Mouse (Mus musculus) liver, adult 2 months (tissue): Measurements from ENCODE around the gene Gm48551.

ENCODE experiments used
- CTCF ChIP-seq: fragments of 200-500 bp; IDR thresholded peaks from 2 replicates; pipeline ENCODE4 v1.5.1; 2011; ENCODE audit warnings: low read depth, low read length, control low read depth
- POLR2A ChIP-seq: fragments of 200-500 bp; IDR thresholded peaks from 2 replicates; pipeline ENCODE4 v1.6.1; 2011; ENCODE audit warnings: low read length, control low read depth; ENCODE audit not compliant: insufficient read depth; ENCODE audit errors: extremely low read depth

- TF ChIP-seq CTCF = no peak
- no peak for TF ChIP-seq POLR2A
These were observed 19.8 kb downstream of the Gm48551 start for GRCm38 (mm10) chr10:81404082-81404481.
